Mouse (Mus musculus) heart, postnatal 0 days (tissue): ENCODE results near the gene Amhr2. TPM values are rescaled to one million over a fixed set of nuclear protein-coding genes. Genes with fewer than 3 reads are reported as not detected.
A peak's percentile ranks its signal among the peaks of the same experiment; 100 is the strongest.

Experiments
- ATAC-seq: fragments of 200-750 bp; cut with Nextera tagmentation; 2 replicates; pipeline ENCODE4 v1.8.0; 2017; ENCODE audit warnings: low read depth, moderate number of reproducible peaks, moderate library complexity; ENCODE audit not compliant: insufficient read depth
- DNase-seq: peaks from one replicate; pipeline ENCODE4 v3.0.0-alpha.2; 2016; ENCODE audit warnings: low spot score
- H3K27ac ChIP-seq: fragments of 300-500 bp; sonication (generic); 2 replicates; pipeline ENCODE4 v1.5.1; 2014; ENCODE audit warnings: low read depth, mild to moderate bottlenecking
- H3K27me3 ChIP-seq: fragments of 300-500 bp; sonication (generic); 2 replicates; pipeline ENCODE4 v1.6.1; 2014; ENCODE audit warnings: low read length, mixed read lengths; ENCODE audit not compliant: control insufficient read depth, insufficient read depth
- H3K36me3 ChIP-seq: fragments of 300-500 bp; sonication (generic); replicated peaks from 2 replicates; pipeline ENCODE4 v1.6.1; 2014; ENCODE audit warnings: low read length, mixed read lengths; ENCODE audit not compliant: control insufficient read depth, insufficient read depth
- H3K4me1 ChIP-seq: fragments of 300-500 bp; sonication (generic); 2 replicates; pipeline ENCODE4 v1.6.1; 2014; ENCODE audit warnings: antibody characterized with exemption; ENCODE audit not compliant: control insufficient read depth, insufficient read depth
- H3K4me2 ChIP-seq: fragments of 300-500 bp; sonication (generic); 2 replicates; pipeline ENCODE4 v1.6.1; 2014; ENCODE audit warnings: low read depth, mild to moderate bottlenecking, low read length, moderate library complexity
- H3K4me3 ChIP-seq: fragments of 300-500 bp; sonication (generic); 2 replicates; pipeline ENCODE4 v1.5.1; 2014; ENCODE audit warnings: low read depth, low read length
- H3K9ac ChIP-seq: fragments of 300-500 bp; sonication (generic); replicated peaks from 2 replicates; pipeline ENCODE4 v1.6.1; 2014; ENCODE audit warnings: low read depth, low read length, mixed read lengths
- H3K9me3 ChIP-seq: fragments of 300-500 bp; sonication (generic); replicated peaks from 2 replicates; pipeline ENCODE4 v1.6.1; 2016; ENCODE audit warnings: low read length; ENCODE audit not compliant: control insufficient read depth
- CTCF ChIP-seq: IDR thresholded peaks from 2 replicates; pipeline ENCODE4 v1.5.1; 2016; ENCODE audit warnings: antibody characterized with exemption, control low read depth, low read depth
- EP300 ChIP-seq: IDR thresholded peaks from 2 replicates; pipeline ENCODE4 v1.6.1; 2016; ENCODE audit warnings: antibody characterized with exemption, low read depth
- WGBS: fragments of 180-500 bp; shearing (Covaris S2); extraction: QIAGEN DNeasy Blood & Tissue Kit; methylation state at CpG from one replicate; pipeline ENCODE4 v1.1.7; 2014; 5-methylcytosine and 5-hydroxymethylcytosine counted together
- polyA plus RNA-seq: library from polyadenylated mRNA; unstranded; fragments of >200 nt; fragmentation: Nextera tagmentation; extraction: Ambion mirVana; gene quantifications from 2 replicates; pipeline ENCODE4 v1.2.1, GENCODE M21; 2015
- total RNA-seq: library from RNA; depleted of rRNA; stranded (reverse); fragments of >200 nt; gene quantifications from 2 replicates; pipeline ENCODE4 v1.2.3, GENCODE M21; 2014; ENCODE audit warnings: low replicate concordance

Gene Amhr2
- total and polyA plus RNA-seq, 2 experiments from 2014 or later = 0.19 to 1.9 TPM

DNA sequence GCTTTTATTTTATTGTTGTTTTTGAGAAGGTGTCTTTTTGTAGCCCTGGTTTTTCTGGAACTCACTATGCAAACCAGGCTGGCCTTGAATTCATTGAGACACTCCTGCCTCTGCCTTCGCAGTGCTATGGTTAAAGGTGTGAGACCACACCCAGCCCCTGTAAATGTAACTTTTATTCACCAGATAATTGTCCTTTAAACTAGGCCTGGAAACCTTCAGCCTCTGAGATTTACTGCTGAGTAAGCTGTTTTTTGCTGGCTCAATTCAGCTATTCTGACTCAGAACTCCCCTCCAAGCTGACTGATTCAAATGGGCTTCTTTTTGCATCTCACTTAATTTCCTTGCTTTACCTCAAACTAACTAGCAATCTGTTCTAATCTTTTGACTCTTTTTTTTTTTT lies 18.2 kb upstream of the Amhr2 start:
- 96% methylated on average over 1 of the region's 1 CpGs for WGBS
- H3K4me1 ChIP-seq = no peaks in the 10 kb centered on the region
- TF ChIP-seq EP300 (no peak), CTCF (no peak)

DNA sequence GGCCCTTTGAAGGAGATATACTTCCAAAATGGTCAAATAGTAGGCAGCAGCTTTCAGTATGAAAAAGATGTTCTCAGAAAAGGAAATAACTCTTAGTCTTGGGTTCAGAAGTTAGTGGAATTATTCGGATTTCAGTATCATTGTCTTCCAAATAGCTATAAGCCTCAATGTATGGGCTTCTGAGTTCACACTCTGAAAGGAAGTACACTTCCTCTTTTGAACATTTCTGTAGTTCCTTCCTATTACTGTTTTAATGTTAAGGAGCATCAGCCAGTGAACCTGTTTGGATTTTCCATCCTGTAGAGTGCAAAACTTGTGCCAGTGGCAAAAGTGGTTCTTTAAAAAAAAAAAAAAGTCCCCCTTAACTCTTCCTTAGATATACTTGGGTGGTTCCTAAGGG lies 13.1 kb upstream of the Amhr2 start:
- DNase-seq = no peak
- Histone ChIP-seq H3K27ac (no peak overlapping the region), H3K4me1 (no peaks in the 10 kb centered on the region), H3K4me3 (no peak overlapping the region), H3K4me2 (no peak overlapping the region), H3K27me3 (no peaks in the 10 kb centered on the region), H3K36me3 (peaks cover 85% of the 10 kb centered on the region), H3K9ac (no peak overlapping the region), H3K9me3 (no peaks in the 10 kb centered on the region)
- 80% methylated on average over 1 of the region's 1 CpGs for WGBS
- ATAC-seq = no peak
- TF ChIP-seq CTCF = no peak
- TF ChIP-seq EP300 = no peak

More for the DNA sequence above, 18.2 kb upstream of the Amhr2 start:
- Histone ChIP-seq H3K27ac (no peak overlapping the region), H3K27me3 (no peaks in the 10 kb centered on the region), H3K4me2 (no peak overlapping the region), H3K9me3 (no peaks in the 10 kb centered on the region), H3K9ac (no peak overlapping the region), H3K4me3 (no peak overlapping the region), H3K36me3 (peaks cover 63% of the 10 kb centered on the region)
- no peak for ATAC-seq
- DNase-seq = no peak

DNA sequence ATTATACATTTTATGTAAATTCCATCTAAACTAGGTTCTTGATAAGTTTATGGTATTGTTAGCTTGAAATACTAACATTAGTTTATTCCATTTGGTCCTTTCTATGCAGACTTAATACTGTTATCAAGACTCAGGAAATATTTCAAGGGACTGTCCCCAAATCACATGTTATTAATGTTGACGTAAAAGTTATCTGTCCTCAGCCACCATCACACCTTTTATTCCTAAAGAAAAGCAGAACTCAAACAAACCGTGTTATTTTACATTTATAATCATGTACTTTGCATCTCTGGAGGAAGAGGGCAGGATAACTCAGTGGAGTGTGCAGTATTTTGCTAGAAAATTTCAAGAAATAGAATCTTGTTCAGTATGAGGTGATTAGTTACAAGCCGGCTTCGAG lies 12.0 kb upstream of the Amhr2 start:
- no peaks in the 10 kb centered on the region for H3K27me3 ChIP-seq
- ATAC-seq (no peak), DNase-seq (no peak)
- WGBS = 90% methylated on average over 4 of the region's 4 CpGs
- no peaks in the 10 kb centered on the region for H3K9me3 ChIP-seq
- no peak overlapping the region for H3K4me2 ChIP-seq
- peaks cover 76% of the 10 kb centered on the region for H3K36me3 ChIP-seq
- H3K27ac ChIP-seq = no peak overlapping the region
- TF ChIP-seq EP300 = no peak
- no peak for TF ChIP-seq CTCF
- no peaks in the 10 kb centered on the region for H3K4me1 ChIP-seq
- H3K4me3 ChIP-seq = no peak overlapping the region
- H3K9ac ChIP-seq = no peak overlapping the region

DNA sequence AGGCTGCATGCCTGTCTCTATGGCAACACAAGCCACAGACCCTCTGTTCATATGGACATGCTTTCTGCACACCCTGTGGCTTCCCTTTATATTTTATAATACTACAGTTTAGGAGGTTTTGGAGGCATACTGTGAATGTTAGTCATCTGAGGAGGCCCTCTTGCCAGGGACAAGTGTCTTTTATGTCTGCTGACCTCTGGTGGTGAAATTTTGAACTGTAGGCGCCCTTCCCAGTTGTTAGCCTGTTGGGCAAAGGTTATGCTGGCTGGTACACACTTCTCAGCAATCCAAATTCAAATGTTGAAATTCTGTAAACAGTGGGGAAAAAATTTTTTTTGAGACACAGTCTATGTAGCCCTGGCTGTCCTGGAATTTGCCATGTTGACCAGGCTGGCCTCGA lies 2.7 kb upstream of the Amhr2 start:
- Histone ChIP-seq H3K27ac (no peak overlapping the region), H3K27me3 (no peaks in the 10 kb centered on the region), H3K36me3 (no peaks in the 10 kb centered on the region), H3K4me2 (no peak overlapping the region), H3K4me3 (no peak overlapping the region), H3K9me3 (no peaks in the 10 kb centered on the region), H3K4me1 (no peaks in the 10 kb centered on the region), H3K9ac (no peak overlapping the region)
- WGBS = 46% methylated on average over 2 of the region's 2 CpGs
- TF ChIP-seq CTCF = peak; percentile 78
- TF ChIP-seq EP300 = no peak
- DNase-seq = peak; percentile 69
- peak; percentile 58; the same call in 1 of the 2 replicates for ATAC-seq

DNA sequence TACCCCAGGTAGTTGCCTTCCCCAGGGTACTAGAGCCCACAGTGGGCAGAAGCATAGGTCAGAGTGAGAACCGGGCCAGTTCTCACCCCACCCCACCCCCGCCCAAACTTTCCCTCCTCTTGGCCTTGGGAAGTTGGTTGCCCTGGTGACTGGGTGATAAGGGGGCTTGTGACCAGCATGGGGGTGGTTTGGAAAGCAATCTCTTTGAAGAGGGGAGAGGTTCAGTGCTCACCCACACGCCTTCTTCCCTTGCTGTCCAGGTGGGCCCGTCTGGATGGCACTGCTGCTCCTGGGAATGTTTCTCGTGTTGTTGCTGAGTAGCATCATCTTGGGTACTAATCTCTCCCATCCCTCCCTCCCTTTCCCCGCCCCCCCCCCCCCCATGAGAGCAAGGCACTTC lies 1.3 kb downstream of the Amhr2 start:
- H3K4me3 ChIP-seq = no peak overlapping the region

DNA sequence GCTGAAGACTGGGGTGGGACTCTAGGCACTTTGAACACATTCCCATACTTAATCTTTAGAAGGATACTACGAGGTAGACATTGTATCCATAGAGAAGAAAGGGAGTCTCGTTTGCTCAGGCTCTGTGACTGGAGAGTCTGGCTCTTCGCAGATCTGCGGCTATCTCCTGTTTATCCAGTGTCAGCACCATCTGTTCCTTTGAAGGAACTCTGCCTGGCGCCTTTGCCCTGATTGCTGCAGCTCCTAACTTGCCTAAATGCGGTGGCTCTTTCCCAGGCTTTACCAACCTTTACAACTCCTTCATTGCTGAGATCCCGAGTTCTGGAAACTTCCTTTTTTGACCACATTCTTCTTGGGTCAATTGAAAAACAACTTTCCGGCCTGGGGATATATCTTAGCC lies 4.2 kb downstream of the Amhr2 start:
- H3K9me3 ChIP-seq = no peaks in the 10 kb centered on the region

More for the DNA sequence above, 1.3 kb downstream of the Amhr2 start:
- no peak overlapping the region for H3K4me2 ChIP-seq
- H3K27ac ChIP-seq = no peak overlapping the region
- no peaks in the 10 kb centered on the region for H3K36me3 ChIP-seq
- H3K27me3 ChIP-seq = no peaks in the 10 kb centered on the region
- no peaks in the 10 kb centered on the region for H3K9me3 ChIP-seq
- H3K4me1 ChIP-seq = no peaks in the 10 kb centered on the region
- DNase-seq (no peak), ATAC-seq (no peak)
- H3K9ac ChIP-seq = no peak overlapping the region
- WGBS = 11% methylated on average over 5 of the region's 6 CpGs
- TF ChIP-seq EP300 = no peak

More for the DNA sequence above, 4.2 kb downstream of the Amhr2 start:
- Histone ChIP-seq H3K27me3 (no peaks in the 10 kb centered on the region), H3K4me2 (no peak overlapping the region), H3K4me3 (no peak overlapping the region), H3K9ac (no peak overlapping the region), H3K27ac (no peak overlapping the region), H3K36me3 (no peaks in the 10 kb centered on the region), H3K4me1 (no peaks in the 10 kb centered on the region)
- DNase-seq = no peak
- 38% methylated on average over 8 of the region's 8 CpGs for WGBS
- TF ChIP-seq CTCF (no peak), EP300 (no peak)
- ATAC-seq = no peak
